Mouse (Mus musculus): ENCODE data around the gene Wipf2. TPM values are rescaled to one million over a fixed set of nuclear protein-coding genes. Genes with fewer than 3 reads are reported as not detected.

Wipf2 gene
- polyA plus RNA-seq, 1 experiment from 2014 or later = 4.6 TPM

DNA sequence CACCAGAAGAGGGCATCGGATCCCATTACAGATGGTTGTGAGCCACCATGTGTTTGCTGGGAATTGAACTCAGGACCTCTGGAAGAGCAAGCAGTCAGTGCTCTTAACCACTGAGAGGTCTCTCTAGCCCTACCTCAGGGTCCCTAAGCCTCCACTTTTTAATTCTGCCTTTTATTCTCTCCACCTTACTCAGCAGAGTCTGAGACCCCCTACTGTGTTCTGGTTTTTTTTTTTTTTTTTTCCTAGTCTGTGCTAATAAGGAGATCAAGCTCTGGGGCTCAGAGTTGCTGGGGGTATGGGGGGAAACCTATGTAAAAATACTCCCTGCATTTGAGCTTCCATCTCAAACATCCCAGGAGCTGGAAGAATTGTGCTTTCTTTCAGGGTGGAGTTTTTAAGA lies 88.7 kb downstream of the Wipf2 start:
- Histone ChIP-seq H3K9me3 (no peaks in the 10 kb centered on the region), H3K4me2 (no peak overlapping the region), H3K36me3 (peaks cover 7% of the 10 kb centered on the region; the same call in 1 of the 2 replicates), H3K9ac (no peak overlapping the region), H3K27ac (replicated peaks) (no peak overlapping the region), H3K4me3 (no peak overlapping the region), H3K4me1 (replicated peaks) (peaks cover 76% of the 10 kb centered on the region), H3K27me3 (no peaks in the 10 kb centered on the region)
- WGBS = 84% methylated on average over 1 of the region's 1 CpGs
- ATAC-seq (ENCODE audit: low read depth) = no peak

- Histone ChIP-seq H3K36me3 (peaks cover 7% of the 10 kb centered on the region; the same call in 1 of the 2 replicates), H3K9ac (no peak overlapping the region), H3K27ac (replicated peaks) (no peak overlapping the region), H3K4me3 (no peak overlapping the region), H3K9me3 (no peaks in the 10 kb centered on the region), H3K4me2 (no peak overlapping the region), H3K4me1 (replicated peaks) (peaks cover 70% of the 10 kb centered on the region), H3K27me3 (no peaks in the 10 kb centered on the region)
- WGBS = 65% methylated on average over 2 of the region's 2 CpGs
- no peak for ATAC-seq (ENCODE audit: low read depth)
These were observed 89.3 kb downstream of the Wipf2 start for GRCm38 (mm10) chr11:98952736-98953135.

- 18% methylated on average over 2 of the region's 2 CpGs for WGBS
- no peak overlapping the region for H3K9ac ChIP-seq
- peaks cover 7% of the 10 kb centered on the region; the same call in 1 of the 2 replicates for H3K36me3 ChIP-seq
- no peaks in the 10 kb centered on the region for H3K27me3 ChIP-seq
- H3K4me3 ChIP-seq = no peak overlapping the region
- no peaks in the 10 kb centered on the region for H3K9me3 ChIP-seq
- H3K4me1 ChIP-seq (replicated peaks) = peaks cover 69% of the 10 kb centered on the region
- no peak for ATAC-seq (ENCODE audit: low read depth)
- H3K4me2 ChIP-seq = no peak overlapping the region
- H3K27ac ChIP-seq (replicated peaks) = 0 out of 2 replicates have a peak overlapping the region, but pooled peaks have one; percentile 87
These were observed 89.9 kb downstream of the Wipf2 start for GRCm38 (mm10) chr11:98953361-98953760.

DNA sequence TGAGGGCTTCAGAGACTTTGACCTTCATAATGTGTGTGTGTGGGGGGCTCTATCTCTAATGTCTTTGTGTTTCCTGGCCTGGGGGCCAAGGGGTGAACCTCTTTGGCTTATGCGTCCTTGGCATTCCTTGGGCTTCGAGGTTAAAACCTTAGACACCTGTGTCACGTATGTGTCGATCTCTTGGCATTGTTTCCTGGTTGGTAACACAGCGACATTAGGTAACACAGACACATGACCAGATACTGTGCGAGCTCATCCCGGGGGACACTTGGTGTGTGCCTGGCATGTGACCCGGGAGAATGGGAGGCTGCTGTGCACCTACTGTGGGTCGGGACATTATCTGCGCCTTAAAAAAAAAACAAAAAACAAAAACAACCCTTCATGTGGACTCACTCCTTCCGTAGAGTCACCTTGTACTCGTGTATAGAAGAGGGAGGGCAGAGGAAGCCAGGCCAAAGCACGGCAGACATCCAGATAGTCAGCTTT lies 90.4 kb downstream of the Wipf2 start:
- Histone ChIP-seq H3K9ac (no peak overlapping the region), H3K9me3 (no peaks in the 10 kb centered on the region), H3K27me3 (no peaks in the 10 kb centered on the region), H3K4me3 (no peak overlapping the region), H3K4me1 (replicated peaks) (peaks cover 72% of the 10 kb centered on the region), H3K4me2 (peak overlapping the region; percentile 38), H3K36me3 (peaks cover 7% of the 10 kb centered on the region; the same call in 1 of the 2 replicates), H3K27ac (replicated peaks) (peak overlapping the region; percentile 87)
- WGBS = 34% methylated on average over 13 of the region's 13 CpGs
- ATAC-seq (ENCODE audit: low read depth) = no peak

- peaks cover 7% of the 10 kb centered on the region; the same call in 1 of the 2 replicates for H3K36me3 ChIP-seq
- H3K4me3 ChIP-seq = no peak overlapping the region
- peaks cover 73% of the 10 kb centered on the region for H3K4me1 ChIP-seq (replicated peaks)
- peak; percentile 33; the same call in 1 of the 2 replicates for ATAC-seq (ENCODE audit: low read depth)
- peak overlapping the region; percentile 54; the same call in 1 of the 2 replicates for H3K9ac ChIP-seq
- H3K27me3 ChIP-seq = no peaks in the 10 kb centered on the region
- H3K9me3 ChIP-seq = no peaks in the 10 kb centered on the region
- H3K4me2 ChIP-seq = peak overlapping the region; percentile 38
- H3K27ac ChIP-seq (replicated peaks) = peak overlapping the region; percentile 87
- 5% methylated on average over 10 of the region's 10 CpGs for WGBS
These were observed 90.9 kb downstream of the Wipf2 start for GRCm38 (mm10) chr11:98954373-98954772.

Other genes starting within 250 kb of the Wipf2 start
- gene Gm12355, start 238.0 kb upstream of the Wipf2 start, polyA plus RNA-seq (2015; fragmentation: Nextera tagmentation; extraction: Ambion mirVana) = 0.89 and 1.1 TPM in 2 replicates
- gene Gsdma3, start 237.3 kb upstream of the Wipf2 start, polyA plus RNA-seq (2015; fragmentation: Nextera tagmentation; extraction: Ambion mirVana) = not detected in 2 replicates
- gene Gsdma2, start 216.9 kb upstream of the Wipf2 start, polyA plus RNA-seq (2015; fragmentation: Nextera tagmentation; extraction: Ambion mirVana) = 0.24 TPM in 1 of 2 replicates, not detected in the other
- not detected in 2 replicates for gene Gsdma, start 199.3 kb upstream of the Wipf2 start, polyA plus RNA-seq (2015; fragmentation: Nextera tagmentation; extraction: Ambion mirVana)
- gene Psmd3, start 181.1 kb upstream of the Wipf2 start, polyA plus RNA-seq (2015; fragmentation: Nextera tagmentation; extraction: Ambion mirVana) = 177 and 181 TPM in 2 replicates
- gene Csf3, start 162.4 kb upstream of the Wipf2 start, polyA plus RNA-seq (2015; fragmentation: Nextera tagmentation; extraction: Ambion mirVana) = not detected in 2 replicates
- 62.3 and 69.1 TPM in 2 replicates for gene Med24, start 134.2 kb upstream of the Wipf2 start, polyA plus RNA-seq (2015; fragmentation: Nextera tagmentation; extraction: Ambion mirVana)
- 89.5 and 94.4 TPM in 2 replicates for gene Thra, start 123.0 kb upstream of the Wipf2 start, polyA plus RNA-seq (2015; fragmentation: Nextera tagmentation; extraction: Ambion mirVana)
- gene Nr1d1, start 88.3 kb upstream of the Wipf2 start, polyA plus RNA-seq (2015; fragmentation: Nextera tagmentation; extraction: Ambion mirVana) = 3.4 and 3.6 TPM in 2 replicates
- gene Msl1, start 68.1 kb upstream of the Wipf2 start, polyA plus RNA-seq (2015; fragmentation: Nextera tagmentation; extraction: Ambion mirVana) = 31.5 and 33.2 TPM in 2 replicates
- gene Casc3, start 58.7 kb upstream of the Wipf2 start, polyA plus RNA-seq (2015; fragmentation: Nextera tagmentation; extraction: Ambion mirVana) = 55.1 and 57.7 TPM in 2 replicates
- 5.6 and 6.7 TPM in 2 replicates for gene Rapgefl1, start 26.9 kb upstream of the Wipf2 start, polyA plus RNA-seq (2015; fragmentation: Nextera tagmentation; extraction: Ambion mirVana)
- 4.2 and 4.7 TPM in 2 replicates for gene Cdc6, start 44.2 kb downstream of the Wipf2 start, polyA plus RNA-seq (2015; fragmentation: Nextera tagmentation; extraction: Ambion mirVana)
- gene Rara, start 64.2 kb downstream of the Wipf2 start, polyA plus RNA-seq (2015; fragmentation: Nextera tagmentation; extraction: Ambion mirVana) = 24.0 and 26.7 TPM in 2 replicates
- gene Gjd3, start 119.4 kb downstream of the Wipf2 start, polyA plus RNA-seq (2015; fragmentation: Nextera tagmentation; extraction: Ambion mirVana) = 1.4 and 1.5 TPM in 2 replicates
- 45.5 and 60.7 TPM in 2 replicates for gene Top2a, start 160.6 kb downstream of the Wipf2 start, polyA plus RNA-seq (2015; fragmentation: Nextera tagmentation; extraction: Ambion mirVana)
- 189 and 233 TPM in 2 replicates for gene Igfbp4, start 177.6 kb downstream of the Wipf2 start, polyA plus RNA-seq (2015; fragmentation: Nextera tagmentation; extraction: Ambion mirVana)
- 0.40 TPM in 1 of 2 replicates, not detected in the other for gene Tns4, start 225.7 kb downstream of the Wipf2 start, polyA plus RNA-seq (2015; fragmentation: Nextera tagmentation; extraction: Ambion mirVana)